Mouse (Mus musculus) small intestine, adult 2 months (tissue): ENCODE results near the gene Atp8b4. TPM values are rescaled to one million over a fixed set of nuclear protein-coding genes. Genes with fewer than 3 reads are reported as not detected.

Experiments
- H3K27ac ChIP-seq: fragments of 200-500 bp; 2 replicates; pipeline ENCODE4 v1.5.1; 2012; ENCODE audit warnings: low read depth, low read length, control low read depth, inconsistent platforms; ENCODE audit not compliant: insufficient read depth
- H3K27me3 ChIP-seq: fragments of 200-500 bp; 2 replicates; pipeline ENCODE4 v1.6.1; 2012; ENCODE audit warnings: mild to moderate bottlenecking, moderate library complexity, low read length, inconsistent platforms; ENCODE audit not compliant: control insufficient read depth, insufficient read depth
- H3K36me3 ChIP-seq: fragments of 200-500 bp; 2 replicates; pipeline ENCODE4 v1.6.1; 2012; ENCODE audit warnings: mild to moderate bottlenecking, low read length, control low read depth, inconsistent platforms; ENCODE audit not compliant: control insufficient read depth, insufficient read depth
- H3K4me1 ChIP-seq: fragments of 200-500 bp; 2 replicates; pipeline ENCODE4 v1.6.1; 2012; ENCODE audit warnings: low read length, inconsistent platforms, mixed read lengths; ENCODE audit not compliant: control insufficient read depth, insufficient read depth, insufficient read length
- H3K4me3 ChIP-seq: fragments of 200-500 bp; 2 replicates; pipeline ENCODE4 v1.5.1; 2012; ENCODE audit warnings: low read depth, mild to moderate bottlenecking, control low read depth, inconsistent platforms, low read length, moderate library complexity
- CTCF ChIP-seq: fragments of 200-500 bp; IDR thresholded peaks from 2 replicates; pipeline ENCODE4 v1.5.1; 2012; ENCODE audit warnings: low read depth, mild to moderate bottlenecking, control low read depth, inconsistent platforms, low read length, moderate library complexity, mixed read lengths; ENCODE audit not compliant: insufficient replicate concordance, insufficient read length; ENCODE audit errors: extremely low read depth
- POLR2A ChIP-seq: fragments of 200-500 bp; IDR thresholded peaks from 2 replicates; pipeline ENCODE4 v1.6.1; 2012; ENCODE audit warnings: low read depth, mild to moderate bottlenecking, control low read depth, inconsistent platforms, low read length, moderate library complexity
- WGBS: fragments of 180-500 bp; shearing (Covaris S2); methylation state at CpG from one replicate; pipeline ENCODE4 v1.1.7; 2018; 5-methylcytosine and 5-hydroxymethylcytosine counted together
- polyA plus RNA-seq: library from polyadenylated mRNA; depleted of rRNA; stranded (reverse); fragments of >200 nt; gene quantifications from 2 replicates; pipeline ENCODE4 v1.2.3, GENCODE M21; 2012

Gene Atp8b4
- polyA plus RNA-seq, 1 experiment: 0.09 TPM

DNA sequence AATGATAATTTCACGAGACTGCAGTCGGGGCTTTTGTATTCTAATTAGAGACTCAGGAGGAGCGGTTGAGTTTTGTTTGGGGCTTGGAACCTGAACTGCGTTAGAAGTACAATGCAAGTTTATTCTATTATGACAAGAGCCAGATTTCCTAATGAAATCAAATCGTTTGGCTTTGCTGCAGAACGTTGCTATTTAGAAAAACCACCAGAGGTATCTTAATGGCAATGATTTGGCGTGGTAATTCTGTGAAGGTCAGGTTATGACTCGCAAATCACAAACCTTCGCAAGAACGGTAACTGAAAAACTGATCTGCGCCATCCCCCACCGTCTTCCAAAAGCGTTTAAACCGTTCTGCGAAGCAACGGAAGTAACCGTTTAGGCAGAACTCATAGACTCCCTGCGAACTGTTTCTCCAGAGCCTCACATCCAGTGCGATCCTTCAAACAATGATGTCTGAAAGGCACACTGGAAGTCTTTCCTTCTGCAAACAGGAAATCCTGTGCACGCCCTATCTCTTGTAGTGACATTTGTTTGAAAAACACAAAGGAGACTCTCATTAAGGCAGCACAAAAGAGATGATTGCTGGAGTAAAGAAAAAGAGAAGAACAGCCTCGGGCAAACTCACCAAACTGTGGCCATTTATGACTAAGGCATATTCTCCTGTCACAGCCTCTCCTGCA lies 139.2 kb downstream of the Atp8b4 start:
- WGBS: 70% methylated on average over 21 of the region's 21 CpGs
- TF ChIP-seq CTCF: no peak
- TF ChIP-seq POLR2A: no peak

GRCm38 (mm10) chr2:126360688-126361087 lies 139.8 kb downstream of the Atp8b4 start:
- 62% methylated on average over 6 of the region's 6 CpGs for WGBS
- peak overlapping the region; percentile 9; the same call in 1 of the 2 replicates for H3K27ac ChIP-seq
- H3K36me3 ChIP-seq: no peaks in the 10 kb centered on the region
- no peaks in the 10 kb centered on the region for H3K4me1 ChIP-seq
- TF ChIP-seq POLR2A (no peak), CTCF (no peak)
- no peaks in the 10 kb centered on the region for H3K27me3 ChIP-seq
- H3K4me3 ChIP-seq: no peak overlapping the region

More for the DNA sequence above, 139.2 kb downstream of the Atp8b4 start:
- no peaks in the 10 kb centered on the region for H3K27me3 ChIP-seq
- H3K4me3 ChIP-seq: no peak overlapping the region
- H3K27ac ChIP-seq: peak overlapping the region; percentile 32; the same call in 1 of the 2 replicates
- no peaks in the 10 kb centered on the region for H3K36me3 ChIP-seq
- no peaks in the 10 kb centered on the region for H3K4me1 ChIP-seq

DNA sequence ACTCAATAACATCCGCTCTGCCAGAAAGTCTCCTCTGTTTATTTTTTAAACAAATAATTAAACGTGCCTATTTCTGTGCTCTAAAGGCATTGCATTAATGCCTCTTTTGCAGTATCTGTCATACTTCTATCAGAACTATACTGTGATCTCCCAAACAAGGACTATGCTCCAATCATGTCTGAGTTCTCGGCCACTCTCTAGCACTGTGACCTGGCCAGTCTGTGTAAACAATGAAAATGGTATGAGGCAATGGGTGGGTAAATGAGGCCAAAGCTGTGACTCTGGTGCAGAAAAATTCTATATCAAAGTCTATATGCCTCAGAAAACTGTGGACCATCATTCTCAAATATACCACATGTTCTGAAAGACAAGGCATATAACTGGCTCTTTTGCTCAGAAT lies 140.5 kb downstream of the Atp8b4 start:
- H3K27ac ChIP-seq: no peak overlapping the region
- no peak for TF ChIP-seq POLR2A
- no peak for TF ChIP-seq CTCF

GRCm38 (mm10) chr2:126359278-126359677 lies 141.2 kb downstream of the Atp8b4 start:
- no peak overlapping the region for H3K4me3 ChIP-seq
- no peak for TF ChIP-seq CTCF
- TF ChIP-seq POLR2A: no peak
- no peaks in the 10 kb centered on the region for H3K4me1 ChIP-seq
- H3K36me3 ChIP-seq: no peaks in the 10 kb centered on the region
- WGBS: 79% methylated on average over 1 of the region's 1 CpGs
- H3K27me3 ChIP-seq: no peaks in the 10 kb centered on the region
- H3K27ac ChIP-seq: no peak overlapping the region

More for the DNA sequence above, 140.5 kb downstream of the Atp8b4 start:
- Histone ChIP-seq H3K4me1 (no peaks in the 10 kb centered on the region), H3K27me3 (no peaks in the 10 kb centered on the region), H3K4me3 (no peak overlapping the region), H3K36me3 (no peaks in the 10 kb centered on the region)
- 68% methylated on average over 3 of the region's 3 CpGs for WGBS

DNA sequence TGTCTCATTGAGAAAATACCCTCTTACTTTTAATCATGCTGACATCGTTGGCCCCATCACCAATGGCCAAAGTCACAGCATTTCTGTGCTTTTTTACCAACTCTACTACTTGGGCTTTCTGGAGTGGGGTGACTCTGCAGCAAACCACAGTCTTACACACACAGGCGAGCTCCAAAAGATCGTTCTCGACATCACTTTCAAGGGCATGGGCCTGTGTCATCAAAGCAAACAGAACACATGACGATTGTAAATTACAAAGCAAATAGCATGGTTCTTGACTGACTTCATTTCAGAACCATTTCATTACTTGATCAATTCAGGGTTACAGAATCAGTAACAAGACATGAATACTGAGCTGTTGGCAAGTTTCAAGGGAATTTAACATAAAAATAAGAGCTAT lies 141.7 kb downstream of the Atp8b4 start:
- H3K27ac ChIP-seq: no peak overlapping the region
- H3K4me3 ChIP-seq: no peak overlapping the region
- H3K36me3 ChIP-seq: no peaks in the 10 kb centered on the region
- 79% methylated on average over 5 of the region's 5 CpGs for WGBS
- TF ChIP-seq CTCF: no peak
- H3K27me3 ChIP-seq: no peaks in the 10 kb centered on the region
- H3K4me1 ChIP-seq: no peaks in the 10 kb centered on the region

DNA sequence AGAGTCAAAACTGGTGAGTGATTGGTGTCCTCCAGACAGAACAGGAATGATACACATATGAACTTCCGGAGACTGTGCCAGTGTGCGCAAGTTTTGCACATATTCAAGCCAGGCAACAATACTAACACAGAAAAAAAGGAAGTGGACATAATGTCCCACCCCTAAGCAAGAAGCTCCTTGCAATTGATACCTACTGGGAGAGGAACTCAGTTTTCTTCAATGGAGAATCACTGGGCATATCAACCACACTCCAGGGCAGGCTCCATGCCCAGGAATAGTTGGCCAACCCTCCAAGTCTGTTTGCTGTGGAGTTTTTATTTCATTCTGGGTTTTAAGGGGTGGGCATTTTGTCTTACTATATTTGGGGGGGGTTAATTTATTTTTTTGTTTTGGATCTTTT lies 145.2 kb downstream of the Atp8b4 start:
- no peak overlapping the region for H3K27ac ChIP-seq
- H3K36me3 ChIP-seq: no peaks in the 10 kb centered on the region
- no peaks in the 10 kb centered on the region for H3K4me1 ChIP-seq
- H3K4me3 ChIP-seq: no peak overlapping the region
- 99% methylated on average over 2 of the region's 2 CpGs for WGBS
- no peak for TF ChIP-seq POLR2A
- TF ChIP-seq CTCF: no peak
- H3K27me3 ChIP-seq: no peaks in the 10 kb centered on the region

GRCm38 (mm10) chr2:126351811-126352210 lies 148.7 kb downstream of the Atp8b4 start:
- WGBS: 56% methylated on average over 1 of the region's 1 CpGs
- Histone ChIP-seq H3K27me3 (no peaks in the 10 kb centered on the region), H3K27ac (no peak overlapping the region), H3K36me3 (no peaks in the 10 kb centered on the region), H3K4me3 (no peak overlapping the region), H3K4me1 (no peaks in the 10 kb centered on the region)
- no peak for TF ChIP-seq POLR2A
- no peak for TF ChIP-seq CTCF

GRCm38 (mm10) chr2:126343026-126343593 lies 157.4 kb downstream of the Atp8b4 start:
- WGBS: 63% methylated on average over 3 of the region's 3 CpGs
- Histone ChIP-seq H3K27ac (no peak overlapping the region), H3K36me3 (no peaks in the 10 kb centered on the region), H3K4me3 (no peak overlapping the region), H3K4me1 (no peaks in the 10 kb centered on the region), H3K27me3 (no peaks in the 10 kb centered on the region)
- TF ChIP-seq CTCF: no peak
- TF ChIP-seq POLR2A: no peak
